Mouse (Mus musculus) embryonic facial prominence, embryonic 11.5 days (tissue): ENCODE data around the gene Gss. TPM values are rescaled to one million over a fixed set of nuclear protein-coding genes. Genes with fewer than 3 reads are reported as not detected.

Experiments
- ATAC-seq: fragments of 200-750 bp; cut with Nextera tagmentation; replicated peaks from 2 replicates; pipeline ENCODE4 v1.8.0; 2017; ENCODE audit warnings: low read depth; ENCODE audit not compliant: insufficient number of reproducible peaks, low FRiP score, low TSS enrichment
- DNase-seq: peaks from one replicate; pipeline ENCODE4 v3.0.0-alpha.2; 2015; ENCODE audit warnings: low spot score
- H3K27ac ChIP-seq: fragments of 300-500 bp; sonication (generic); replicated peaks from 2 replicates; pipeline ENCODE4 v1.5.1; 2014; ENCODE audit warnings: mild to moderate bottlenecking, low read depth, low read length, control low read depth
- H3K27me3 ChIP-seq: fragments of 300-500 bp; sonication (generic); 2 replicates; pipeline ENCODE4 v1.6.1; 2014; ENCODE audit warnings: mild to moderate bottlenecking, low read length, moderate library complexity, mixed read lengths; ENCODE audit not compliant: control insufficient read depth, insufficient read depth
- H3K36me3 ChIP-seq: fragments of 300-500 bp; sonication (generic); replicated peaks from 2 replicates; pipeline ENCODE4 v1.6.1; 2014; ENCODE audit warnings: low read depth, mild to moderate bottlenecking, low read length, moderate library complexity, mixed read lengths; ENCODE audit not compliant: control insufficient read depth, insufficient read depth
- H3K4me1 ChIP-seq: fragments of 300-500 bp; sonication (generic); 2 replicates; pipeline ENCODE4 v1.6.1; 2014; ENCODE audit warnings: low read length, mixed read lengths; ENCODE audit not compliant: control insufficient read depth, insufficient read depth
- H3K4me2 ChIP-seq: fragments of 300-500 bp; sonication (generic); 2 replicates; pipeline ENCODE4 v1.6.1; 2014; ENCODE audit warnings: low read depth, mild to moderate bottlenecking, control low read depth, low read length, moderate library complexity
- H3K4me3 ChIP-seq: fragments of 300-500 bp; sonication (generic); 2 replicates; pipeline ENCODE4 v1.5.1; 2014; ENCODE audit warnings: low read depth, low read length, control low read depth
- H3K9ac ChIP-seq: fragments of 300-500 bp; sonication (generic); replicated peaks from 2 replicates; pipeline ENCODE4 v1.6.1; 2014; ENCODE audit warnings: mild to moderate bottlenecking, control low read depth, low read length
- H3K9me3 ChIP-seq: fragments of 300-500 bp; sonication (generic); replicated peaks from 2 replicates; pipeline ENCODE4 v1.6.1; 2016; ENCODE audit warnings: mild to moderate bottlenecking, low read length, inconsistent platforms, mixed read lengths; ENCODE audit not compliant: control insufficient read depth
- WGBS: fragments of 180-500 bp; shearing (Covaris S2); extraction: QIAGEN DNeasy Blood & Tissue Kit; methylation state at CpG from one replicate; pipeline ENCODE4 v1.1.7; 2014; 5-methylcytosine and 5-hydroxymethylcytosine counted together
- microRNA counts: library from miRNA; unstranded; fragments of <30 nt; microRNA quantifications from one replicate; lab custom pipeline; 2016
- microRNA-seq: library from miRNA; unstranded; fragments of <30 nt; microRNA quantifications from one replicate; pipeline ENCODE4, GENCODE M21; 2016; ENCODE audit warnings: borderline number of aligned reads
- polyA plus RNA-seq: library from polyadenylated mRNA; unstranded; fragments of >200 nt; fragmentation: Nextera tagmentation; extraction: Ambion mirVana; gene quantifications from 2 replicates; pipeline ENCODE4 v1.2.1, GENCODE M21; 2014

The Gss gene
- polyA plus RNA-seq, 1 experiment from 2014 or later: 24.3 TPM

- peak within 1 kb of the TSS; percentile 43 for H3K4me2 ChIP-seq
- H3K36me3 ChIP-seq: no peaks in the 10 kb centered on the region
- H3K9ac ChIP-seq: peak within 1 kb of the TSS; percentile 25
- H3K27ac ChIP-seq: no peak within 1 kb of the TSS
- H3K4me3 ChIP-seq: peak within 1 kb of the TSS; percentile 59
- H3K9me3 ChIP-seq: no peaks in the 10 kb centered on the region
- peak; percentile 97 for DNase-seq
- ATAC-seq: peak; percentile 97
- no peaks in the 10 kb centered on the region; the same call in 1 of the 2 replicates for H3K4me1 ChIP-seq
- 5% methylated on average over 69 of the region's 70 CpGs for WGBS
- H3K27me3 ChIP-seq: peaks cover 3% of the 10 kb centered on the region; the same call in 1 of the 2 replicates
Measured at GRCm38 (mm10) chr2:155517455-155518423, 74.9 kb downstream of the Gss start, which contains the start of the genes Acss2 and Ggt7. Gene Acss2 (plus strand): TSS chr2:155517948. Gene Ggt7 (minus strand): TSS chr2:155518237.

DNA sequence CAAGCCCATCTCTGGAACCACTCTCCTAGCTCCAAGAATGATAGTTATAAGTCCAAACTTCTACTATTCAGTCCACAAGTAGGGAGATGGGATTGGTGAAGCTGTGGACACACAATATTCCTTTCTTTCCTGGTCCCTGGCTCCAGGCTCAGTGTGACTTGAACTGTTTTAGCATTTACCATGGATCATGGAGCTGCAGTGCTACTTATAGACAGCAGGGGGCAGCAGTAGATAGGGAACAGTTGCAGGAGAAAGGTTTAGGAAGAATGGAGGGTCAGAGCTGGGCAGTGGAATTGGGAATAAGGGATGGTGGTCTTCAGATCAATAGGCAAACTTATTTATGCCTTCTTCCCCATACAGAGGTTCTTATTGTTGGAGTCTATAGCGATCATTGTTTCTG, 76.7 kb downstream of the Gss start:
- DNase-seq (peak; percentile 79), ATAC-seq (no peak)
- no peak overlapping the region for H3K4me2 ChIP-seq
- H3K9me3 ChIP-seq: no peaks in the 10 kb centered on the region
- H3K36me3 ChIP-seq: no peaks in the 10 kb centered on the region
- H3K4me1 ChIP-seq: no peaks in the 10 kb centered on the region; the same call in 1 of the 2 replicates
- H3K27ac ChIP-seq: no peak overlapping the region
- no peak overlapping the region for H3K9ac ChIP-seq
- H3K4me3 ChIP-seq: no peak overlapping the region
- WGBS: 12% methylated on average over 1 of the region's 1 CpGs
- peaks cover 3% of the 10 kb centered on the region; the same call in 1 of the 2 replicates for H3K27me3 ChIP-seq

DNA sequence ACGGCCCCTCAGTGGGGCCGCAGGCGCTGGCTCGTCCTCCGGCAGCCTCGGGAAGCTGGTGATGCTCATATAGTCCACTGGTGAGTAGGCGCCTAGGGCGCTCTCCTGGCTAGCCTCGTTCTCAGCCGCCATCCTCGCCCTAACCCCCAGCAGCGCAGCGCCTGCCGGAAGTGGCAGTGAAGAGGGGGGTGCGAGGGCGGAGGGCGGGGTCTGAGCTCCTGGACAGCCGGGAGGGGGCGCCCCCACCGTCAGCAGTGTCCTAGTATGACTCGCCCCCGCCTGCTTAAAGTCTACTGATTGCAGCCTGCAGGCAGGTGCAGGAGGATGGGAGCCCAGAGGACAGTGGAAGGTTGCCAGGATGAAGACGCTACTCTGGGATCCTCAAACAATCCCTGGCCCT, 77.9 kb downstream of the Gss start:
- peak overlapping the region; percentile 31 for H3K4me3 ChIP-seq
- no peaks in the 10 kb centered on the region for H3K36me3 ChIP-seq
- no peaks in the 10 kb centered on the region; the same call in 1 of the 2 replicates for H3K4me1 ChIP-seq
- H3K4me2 ChIP-seq: peak overlapping the region; percentile 70
- no peaks in the 10 kb centered on the region for H3K9me3 ChIP-seq
- 1% methylated on average over 20 of the region's 23 CpGs for WGBS
- H3K27ac ChIP-seq: no peak overlapping the region
- ATAC-seq (0 out of 2 replicates have a peak, but pooled peaks have one; percentile 13), DNase-seq (peak; percentile 56)
- H3K9ac ChIP-seq: peak overlapping the region; percentile 61
- peaks cover 3% of the 10 kb centered on the region; the same call in 1 of the 2 replicates for H3K27me3 ChIP-seq

DNA sequence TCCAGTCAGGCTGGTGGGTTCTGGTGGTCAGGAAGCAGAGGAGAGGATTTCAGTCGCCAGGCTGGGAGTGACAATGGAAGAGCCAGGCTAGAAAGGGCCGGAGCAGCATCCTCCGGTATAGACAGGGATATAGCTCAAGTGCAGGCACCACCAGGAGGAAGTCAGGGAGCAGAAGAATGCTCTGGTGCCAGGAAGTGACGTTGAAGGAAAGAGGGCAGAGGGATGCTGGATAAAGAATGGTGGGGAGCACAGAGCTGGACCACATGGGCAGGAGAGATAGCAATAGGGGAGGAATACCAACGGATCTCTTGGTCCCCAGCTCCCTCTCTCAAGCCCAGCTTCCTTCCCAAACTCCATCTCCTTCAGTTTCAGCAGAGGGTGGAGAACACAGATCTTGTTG, 79.1 kb downstream of the Gss start:
- H3K27me3 ChIP-seq: peaks cover 3% of the 10 kb centered on the region; the same call in 1 of the 2 replicates
- no peaks in the 10 kb centered on the region; the same call in 1 of the 2 replicates for H3K4me1 ChIP-seq
- no peak for ATAC-seq
- H3K4me3 ChIP-seq: no peak overlapping the region
- H3K9me3 ChIP-seq: no peaks in the 10 kb centered on the region
- no peak for DNase-seq
- no peak overlapping the region for H3K27ac ChIP-seq
- no peak overlapping the region for H3K4me2 ChIP-seq
- no peak overlapping the region for H3K9ac ChIP-seq
- H3K36me3 ChIP-seq: no peaks in the 10 kb centered on the region
- 69% methylated on average over 5 of the region's 5 CpGs for WGBS

MicroRNAs encoded within 50 kb of the gene (microRNA counts, 519-probe panel; counts per million panel counts)
- not detected for microRNA mmu-miR-499 (lab: Ali Mortazavi, UCI)

Small RNA genes lying within 50 kb of the gene (microRNA-seq; reads per million reads assigned to microRNA genes)
- 32.0 reads per million, percentile 27 among the genes with 10 or more reads in this experiment for gene Mir499

Other genes starting within 250 kb of the Gss start
- gene Pigu, start 235.4 kb downstream of the Gss start, polyA plus RNA-seq: 58.4 and 60.2 TPM in 2 replicates
- 28.8 and 29.5 TPM in 2 replicates for gene Trp53inp2, start 211.8 kb downstream of the Gss start, polyA plus RNA-seq
- 27.7 and 28.6 TPM in 2 replicates for gene Ncoa6, start 118.9 kb downstream of the Gss start, polyA plus RNA-seq
- 14.3 and 16.6 TPM in 2 replicates for gene Acss2, start 74.9 kb downstream of the Gss start, polyA plus RNA-seq
- 3.1 and 4.3 TPM in 2 replicates for gene Ggt7, start 74.6 kb downstream of the Gss start, polyA plus RNA-seq
- gene Myh7b, start 18.4 kb upstream of the Gss start, polyA plus RNA-seq: 0.34 and 0.45 TPM in 2 replicates
- gene Trpc4ap, start 99.6 kb upstream of the Gss start, polyA plus RNA-seq: 143 and 148 TPM in 2 replicates
- gene Edem2, start 136.7 kb upstream of the Gss start, polyA plus RNA-seq: 22.7 and 28.9 TPM in 2 replicates
- gene Gm17581, start 143.1 kb upstream of the Gss start, polyA plus RNA-seq: not detected in 2 replicates
- gene Procr, start 158.3 kb upstream of the Gss start, polyA plus RNA-seq: 2.7 and 2.8 TPM in 2 replicates
- 0.70 and 0.73 TPM in 2 replicates for gene Mmp24, start 182.5 kb upstream of the Gss start, polyA plus RNA-seq
- 5.7 and 6.6 TPM in 2 replicates for gene BC029722, start 226.6 kb upstream of the Gss start, polyA plus RNA-seq
- gene Eif6, start 234.1 kb upstream of the Gss start, polyA plus RNA-seq: 198 and 213 TPM in 2 replicates
- 0.14 and 0.15 TPM in 2 replicates for gene Fam83c, start 242.0 kb upstream of the Gss start, polyA plus RNA-seq